In genomic region chr11:120630881-120631725, GRCm38 (mm10) we compare ENCODE assay signal across 7 mouse cellular contexts. TPM values are rescaled to one million over a fixed set of nuclear protein-coding genes. Genes with fewer than 3 reads are reported as not detected.
DNase-seq lines count a peak whose midpoint lies in the region; ATAC-seq lines count a peak whose summit lies in the region.

No protein-coding gene starts in this region.

- peak overlapping the region; percentile 81; the same call in 1 of the 2 replicates for H3K4me2 ChIP-seq in forebrain, embryonic 14.5 days (ENCODE audit: low read length)
- peak overlapping the region; percentile 97; the same call in 1 of the 2 replicates for H3K4me2 ChIP-seq in neural tube, embryonic 14.5 days (ENCODE audit: low read depth, low read length)

- no peaks in the 10 kb centered on the region for H3K27me3 ChIP-seq in forebrain, embryonic 14.5 days (replicated peaks; ENCODE audit: control insufficient read depth, insufficient read depth, low read length)
- H3K27me3 ChIP-seq in neural tube, embryonic 14.5 days (ENCODE audit: control insufficient read depth, insufficient read depth, low read length): no peaks in the 10 kb centered on the region

- ATAC-seq in CD4-positive, CD25-positive, alpha-beta regulatory T cell, adult 4 months: peak; percentile 35
- ATAC-seq in forebrain, embryonic 14.5 days: no peak
- no peak for ATAC-seq in neural tube, embryonic 14.5 days (ENCODE audit: low read depth)

- H3K27ac ChIP-seq in forebrain, embryonic 14.5 days (ENCODE audit: low read depth, low read length): peak overlapping the region; percentile 11; the same call in 1 of the 2 replicates
- H3K27ac ChIP-seq in neural tube, embryonic 14.5 days (ENCODE audit: low read depth, low read length): no peak overlapping the region; the same call in 1 of the 2 replicates

- H3K4me1 ChIP-seq in forebrain, embryonic 14.5 days (ENCODE audit: control insufficient read depth, insufficient read depth, low read length): peaks cover 14% of the 10 kb centered on the region
- H3K4me1 ChIP-seq in neural tube, embryonic 14.5 days (ENCODE audit: control insufficient read depth, insufficient read depth, low read length): peaks cover 15% of the 10 kb centered on the region

- H3K4me3 ChIP-seq in forebrain, embryonic 14.5 days (ENCODE audit: low read depth, low read length): 0 out of 2 replicates have a peak overlapping the region, but pooled peaks have one; percentile 97
- peak overlapping the region; percentile 88; the same call in 1 of the 2 replicates for H3K4me3 ChIP-seq in neural tube, embryonic 14.5 days (ENCODE audit: low read depth, low read length)

- peaks cover 28% of the 10 kb centered on the region for H3K36me3 ChIP-seq in forebrain, embryonic 14.5 days (ENCODE audit: control insufficient read depth, insufficient read depth, low read length)
- 0 out of 2 replicates have a peak, but pooled peaks cover 11% of the 10 kb centered on the region for H3K36me3 ChIP-seq in neural tube, embryonic 14.5 days (ENCODE audit: control insufficient read depth, insufficient read depth, low read length)

- DNase-seq in A20 (ENCODE audit: low read depth, low spot score): peak; percentile 77
- no peak for DNase-seq in forebrain, embryonic 14.5 days (ENCODE audit: low spot score)
- peak; percentile 65 to 90 for DNase-seq in kidney, postnatal 25 days
- no peak for DNase-seq in natural killer cell, adult 2 months (ENCODE audit: low spot score in 2 of 2)
- DNase-seq in left cerebral cortex, adult 8-10 months (ENCODE audit: low spot score in 2 of 2): no peak

- H3K9me3 ChIP-seq in forebrain, embryonic 14.5 days (replicated peaks; ENCODE audit: control insufficient read depth, low read length): no peaks in the 10 kb centered on the region
- no peaks in the 10 kb centered on the region for H3K9me3 ChIP-seq in neural tube, embryonic 14.5 days (ENCODE audit: control insufficient read depth, low read length)

- 48% methylated on average over 7 of the region's 7 CpGs for WGBS in forebrain, embryonic 14.5 days
- 51% methylated on average over 7 of the region's 7 CpGs for WGBS in neural tube, embryonic 14.5 days

- H3K9ac ChIP-seq in forebrain, embryonic 14.5 days (ENCODE audit: low read length): peak overlapping the region; percentile 87; the same call in 1 of the 2 replicates
- H3K9ac ChIP-seq in neural tube, embryonic 14.5 days (replicated peaks; ENCODE audit: low read depth, low read length): no peak overlapping the region

RNA-seq across cellular contexts. Expression of gene Mafg, which starts 2.3 kb away (rescaled TPM):
- 10 to 100 TPM; 11.3 to 16.0 TPM for polyA plus RNA-seq in CD4-positive, CD25-positive, alpha-beta regulatory T cell, adult 4 months (2017; shearing (Covaris generic))
- polyA plus RNA-seq in forebrain, embryonic 14.5 days (2014; fragmentation: Nextera tagmentation; extraction: Ambion mirVana): 20.0 and 23.6 TPM in 2 replicates
- 30.5 and 36.8 TPM in 2 replicates for polyA plus RNA-seq in neural tube, embryonic 14.5 days (2014; fragmentation: Nextera tagmentation; extraction: Ambion mirVana)
- 10 to 100 TPM; 66.8 to 77.2 (median 73.1) TPM for total RNA-seq in left cerebral cortex, adult 8-10 months (2022)

RNA-seq across cellular contexts. Expression of gene Sirt7, which starts 6.1 kb away (rescaled TPM):
- 10 to 100 TPM; 66.4 to 66.7 TPM for polyA plus RNA-seq in CD4-positive, CD25-positive, alpha-beta regulatory T cell, adult 4 months (2017; shearing (Covaris generic))
- polyA plus RNA-seq in forebrain, embryonic 14.5 days (2014; fragmentation: Nextera tagmentation; extraction: Ambion mirVana): 30.4 and 40.8 TPM in 2 replicates
- polyA plus RNA-seq in neural tube, embryonic 14.5 days (2014; fragmentation: Nextera tagmentation; extraction: Ambion mirVana): 42.8 and 48.2 TPM in 2 replicates
- total RNA-seq in left cerebral cortex, adult 8-10 months (2022): 10 to 100 TPM; 30.5 to 45.3 (median 34.7) TPM

RNA-seq across cellular contexts. Expression of gene Pycr1, which starts 12.5 kb away (rescaled TPM):
- 1 to 10 TPM; 1.5 to 1.8 TPM for polyA plus RNA-seq in CD4-positive, CD25-positive, alpha-beta regulatory T cell, adult 4 months (2017; shearing (Covaris generic))
- polyA plus RNA-seq in forebrain, embryonic 14.5 days (2014; fragmentation: Nextera tagmentation; extraction: Ambion mirVana): 33.6 and 33.9 TPM in 2 replicates
- 15.3 and 24.9 TPM in 2 replicates for polyA plus RNA-seq in neural tube, embryonic 14.5 days (2014; fragmentation: Nextera tagmentation; extraction: Ambion mirVana)
- 1 to 10 TPM; 1.5 to 2.3 (median 1.8) TPM for total RNA-seq in left cerebral cortex, adult 8-10 months (2022)

RNA-seq across cellular contexts. Expression of gene Pcyt2, which starts 13.4 kb away (rescaled TPM):
- 100 to 1,000 TPM; 101 to 179 TPM for polyA plus RNA-seq in CD4-positive, CD25-positive, alpha-beta regulatory T cell, adult 4 months (2017; shearing (Covaris generic))
- 113 and 134 TPM in 2 replicates for polyA plus RNA-seq in forebrain, embryonic 14.5 days (2014; fragmentation: Nextera tagmentation; extraction: Ambion mirVana)
- 170 and 187 TPM in 2 replicates for polyA plus RNA-seq in neural tube, embryonic 14.5 days (2014; fragmentation: Nextera tagmentation; extraction: Ambion mirVana)
- 100 to 1,000 TPM; 109 to 140 (median 124) TPM for total RNA-seq in left cerebral cortex, adult 8-10 months (2022)

RNA-seq across cellular contexts. Expression of gene Myadml2, which starts 16.9 kb away (rescaled TPM):
- polyA plus RNA-seq in CD4-positive, CD25-positive, alpha-beta regulatory T cell, adult 4 months (2017; shearing (Covaris generic)): not detected
- 0.38 and 0.48 TPM in 2 replicates for polyA plus RNA-seq in forebrain, embryonic 14.5 days (2014; fragmentation: Nextera tagmentation; extraction: Ambion mirVana)
- 2.3 and 2.5 TPM in 2 replicates for polyA plus RNA-seq in neural tube, embryonic 14.5 days (2014; fragmentation: Nextera tagmentation; extraction: Ambion mirVana)
- total RNA-seq in left cerebral cortex, adult 8-10 months (2022): 10 to 100 TPM in 3 of 4 experiments, 1 to 10 TPM in 1; 9.3 to 12.0 (median 10.7) TPM

Comparison
In these comparisons a context has a peak if more than half of its experiments do, and no peak if none do; other contexts are left out.
1. DNase-seq: peak in A20 (single experiment) and kidney, postnatal 25 days (2 of 2); none in forebrain, embryonic 14.5 days (single experiment), natural killer cell, adult 2 months (0 of 2) and left cerebral cortex, adult 8-10 months (0 of 2).